Mouse (Mus musculus): ENCODE measurements around the gene Zhx3.

GRCm38 (mm10) chr2:160715463-160716030 lies 157.3 kb downstream of the Zhx3 start:
- TF ChIP-seq CTCF (IDR thresholded peaks at IDR 0.05) (no peak), POLR2A (IDR thresholded peaks at IDR 0.05; ENCODE audit: insufficient read depth, low read depth, low read length) (no peak)
